Mouse (Mus musculus) heart, postnatal 25 days (tissue): Measurements from ENCODE around the gene Ift43. TPM values are rescaled to one million over a fixed set of nuclear protein-coding genes. Genes with fewer than 3 reads are reported as not detected.

Experiments used
- DNase-seq: peaks from one replicate; pipeline ENCODE4 v3.0.0; 2022; ENCODE audit warnings: low spot score
- intact Hi-C: fragments of 180-260 bp; cut with DNase I; formaldehyde crosslinking; loops from one replicate; pipeline ENCODE4 v1.15.1; 2025
- total RNA-seq, 2 experiments: library from RNA; stranded (reverse); gene quantifications; 2 replicates each; pipeline ENCODE4 v1.2.3; 2021

The Ift43 gene
- 10 to 100 TPM; 23.0 to 24.5 TPM for total RNA-seq

GRCm38 (mm10) chr12:86082481-86083012, at the start of gene Ift43:
Gene Ift43 (plus strand): TSS chr12:86082541.
- intact Hi-C loops: no loop called here
- peak; percentile 62 for DNase-seq

GRCm38 (mm10) chr12:86035586-86035985, 46.8 kb upstream of the Ift43 start:
- intact Hi-C loops: no loop called here
- no peak for DNase-seq

- intact Hi-C loops: no loop called here
Observed at GRCm38 (mm10) chr12:86036368-86037166, 45.8 kb upstream of the Ift43 start.

GRCm38 (mm10) chr12:86037235-86037921, 45.0 kb upstream of the Ift43 start:
- intact Hi-C loops: no loop called here
- no peak for DNase-seq

More at GRCm38 (mm10) chr12:86036368-86037166, 45.8 kb upstream of the Ift43 start:
- DNase-seq: no peak

- intact Hi-C loops: no loop called here
- no peak for DNase-seq
Observed at GRCm38 (mm10) chr12:86039078-86039477, 43.3 kb upstream of the Ift43 start.

- no peak for DNase-seq
- intact Hi-C loops: no loop called here
Observed at GRCm38 (mm10) chr12:86039751-86040150, 42.6 kb upstream of the Ift43 start.

- DNase-seq: no peak
- intact Hi-C loops: no loop called here
Observed at GRCm38 (mm10) chr12:86046141-86046540, 36.2 kb upstream of the Ift43 start.

- DNase-seq: no peak
- intact Hi-C loops: no loop called here
Observed at GRCm38 (mm10) chr12:86046776-86047175, 35.6 kb upstream of the Ift43 start.

GRCm38 (mm10) chr12:86047376-86047775, 35.0 kb upstream of the Ift43 start:
- intact Hi-C loops: no loop called here
- no peak for DNase-seq

- no peak for DNase-seq
- intact Hi-C loops: no loop called here
Observed at GRCm38 (mm10) chr12:86049813-86050212, 32.5 kb upstream of the Ift43 start.

- intact Hi-C loops: no loop called here
Observed at GRCm38 (mm10) chr12:86051477-86051876, 30.9 kb upstream of the Ift43 start.

GRCm38 (mm10) chr12:86055306-86055705, 27.0 kb upstream of the Ift43 start:
- intact Hi-C loops: no loop called here
- no peak for DNase-seq

More at GRCm38 (mm10) chr12:86051477-86051876, 30.9 kb upstream of the Ift43 start:
- DNase-seq: no peak

GRCm38 (mm10) chr12:86056976-86057375, 25.4 kb upstream of the Ift43 start:
- no peak for DNase-seq
- intact Hi-C loops: no loop called here

- intact Hi-C loops: no loop called here
- no peak for DNase-seq
Observed at GRCm38 (mm10) chr12:86057516-86057915, 24.8 kb upstream of the Ift43 start.

- DNase-seq: no peak
- intact Hi-C loops: no loop called here
Observed at GRCm38 (mm10) chr12:86059341-86059740, 23.0 kb upstream of the Ift43 start.

GRCm38 (mm10) chr12:86064796-86065195, 17.5 kb upstream of the Ift43 start:
- no peak for DNase-seq
- intact Hi-C loops: no loop called here

GRCm38 (mm10) chr12:86071432-86071831, 10.9 kb upstream of the Ift43 start:
- intact Hi-C loops: no loop called here
- DNase-seq: no peak

GRCm38 (mm10) chr12:86074681-86075080, 7.7 kb upstream of the Ift43 start:
- DNase-seq: no peak
- intact Hi-C loops: loop anchor here (5.0 kb wide), 1 partner anchor 327 kb away; the partner anchor contains the start of gene Flvcr2

GRCm38 (mm10) chr12:86075358-86075757, 7.0 kb upstream of the Ift43 start:
- no peak for DNase-seq
- intact Hi-C loops: loop anchor here (5.0 kb wide), 1 partner anchor 328 kb away; the partner anchor contains the start of gene Flvcr2

- DNase-seq: no peak
- intact Hi-C loops: loop anchor here (5.0 kb wide), 1 partner anchor 329 kb away; the partner anchor contains the start of gene Flvcr2
Observed at GRCm38 (mm10) chr12:86076321-86076901, 5.9 kb upstream of the Ift43 start.
